Mouse (Mus musculus) lung, adult 10 weeks (tissue): ENCODE data around the gene Atxn2l. TPM values are rescaled to one million over a fixed set of nuclear protein-coding genes. Genes with fewer than 3 reads are reported as not detected.

Experiments used
- polyA plus RNA-seq: library from polyadenylated mRNA; stranded (reverse); fragments of 350-450 nt; fragmentation: Illumina TruSeq; extraction: RNeasy Lipid Tissue Mini Kit (QIAGEN cat#74804); gene quantifications from one replicate; pipeline ENCODE4 v1.2.3, GENCODE M21; 2014; ENCODE audit warnings: low read depth, low replicate concordance; ENCODE audit not compliant: insufficient read depth

Gene Atxn2l
- polyA plus RNA-seq, result 21.0 TPM

DNA sequence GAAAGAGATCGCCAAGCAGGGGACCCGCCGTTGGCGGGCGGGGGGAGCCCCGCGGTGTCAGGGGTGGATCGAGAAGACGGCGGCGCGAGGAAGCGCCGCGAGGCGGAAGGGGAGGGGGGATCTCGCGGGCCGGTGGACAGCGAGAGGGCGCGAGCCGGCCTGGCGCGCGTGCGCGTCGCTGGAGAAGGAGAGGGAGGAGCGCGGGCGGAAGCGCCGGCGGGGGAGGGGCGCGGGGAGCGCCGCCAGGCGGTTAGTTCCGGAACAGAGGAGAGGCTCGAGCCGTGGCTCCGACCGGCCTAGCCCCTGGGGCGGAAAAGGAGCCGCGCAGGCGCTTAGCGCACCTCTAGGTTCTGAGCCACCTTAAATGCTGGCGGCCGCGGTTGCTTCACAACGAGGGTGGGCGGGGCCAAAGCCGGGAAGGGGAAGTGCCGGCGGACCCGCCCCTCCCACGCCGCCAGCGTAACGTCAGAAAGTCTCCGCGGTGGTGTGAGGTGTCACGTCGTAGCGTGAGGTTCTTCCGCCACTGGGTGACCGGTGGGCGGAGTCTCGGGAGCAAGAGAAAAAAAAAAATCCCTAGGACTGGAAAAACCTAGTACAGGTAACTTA, at the start of gene Atxn2l:
Atxn2l (minus strand) TSS at position 165 of the 606 bp plus-strand sequence.

DNA sequence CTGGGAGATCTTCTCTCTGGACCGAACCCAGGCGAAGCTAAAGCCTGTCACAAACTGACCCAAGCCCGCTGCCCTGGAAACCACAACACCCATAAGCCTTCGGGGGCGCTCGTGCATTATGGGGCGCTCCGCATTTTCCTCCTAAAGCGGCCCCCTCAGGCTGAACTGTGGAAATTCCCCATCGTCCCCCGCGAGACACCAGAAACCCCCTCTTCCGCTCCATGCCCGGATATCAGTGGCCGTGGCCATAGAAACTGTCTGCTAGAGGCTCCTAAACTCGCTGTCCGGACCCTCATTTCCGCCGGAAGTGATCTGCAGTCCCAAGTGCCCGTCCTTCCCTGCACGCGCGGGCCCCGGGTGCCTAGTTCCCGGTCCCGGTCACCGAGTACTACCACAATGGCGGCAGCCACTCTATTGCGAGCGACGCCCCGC, 16.2 kb downstream of the Atxn2l start, which contains the start of gene Tufm:
Tufm (plus strand) TSS at position 310 of the 432 bp plus-strand sequence.

DNA sequence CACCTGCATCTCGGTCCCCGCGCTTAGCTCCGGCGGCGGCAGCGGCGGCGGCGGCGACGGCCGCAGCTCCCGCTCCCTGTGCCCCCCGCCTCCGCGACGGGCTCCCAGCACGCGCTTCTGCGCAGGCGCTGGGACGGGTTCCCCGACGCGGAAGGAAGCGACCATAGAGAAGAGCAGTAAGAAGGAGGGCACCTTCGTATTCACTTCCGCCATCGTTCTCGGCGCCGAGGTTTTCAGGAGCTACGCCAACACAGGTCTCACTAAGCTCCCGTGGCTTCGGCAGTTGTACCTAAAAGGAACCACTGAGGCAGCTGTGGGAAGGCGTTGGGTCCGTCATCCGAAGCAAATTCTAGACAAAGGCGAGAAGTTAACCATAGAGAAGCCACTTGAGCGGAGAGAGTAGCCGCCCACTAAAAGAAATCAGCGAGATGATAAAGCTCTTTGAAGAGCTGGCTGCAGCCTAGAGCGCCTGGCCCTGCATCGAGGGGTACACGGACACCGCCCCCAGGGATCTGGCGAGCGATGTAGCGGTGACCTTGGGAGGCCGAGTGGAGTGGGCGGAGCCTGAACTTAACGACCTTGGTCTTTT, 28.1 kb downstream of the Atxn2l start, which contains the start of gene Sh2b1:
Sh2b1 (minus strand) TSS at position 432 of the 589 bp plus-strand sequence.

DNA sequence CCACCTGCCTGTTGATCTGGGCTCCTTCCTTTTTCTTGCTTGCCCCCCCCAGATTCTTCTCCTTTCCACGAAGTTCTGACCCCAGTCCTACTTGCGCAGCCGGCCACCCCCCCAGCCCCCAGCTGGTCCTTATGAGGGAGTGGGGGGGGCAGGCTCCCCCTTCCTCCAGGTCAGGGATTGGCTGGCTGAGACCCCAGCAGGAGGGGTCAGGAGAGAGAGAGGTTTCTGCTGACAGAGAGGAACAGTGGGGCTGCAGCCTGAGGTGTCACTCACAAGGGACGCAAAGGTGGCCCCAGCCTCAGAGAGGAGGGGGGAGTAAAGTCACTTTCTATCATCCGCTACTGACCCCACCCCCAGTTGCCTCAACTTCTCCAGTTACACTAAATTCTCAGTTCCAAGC, 40.2 kb downstream of the Atxn2l start, which contains the start of gene Atp2a1:
Atp2a1 (minus strand) TSS at position 105 of the 400 bp plus-strand sequence.

Other genes with a start within 250 kb of the Atxn2l start
- gene Sbk1, start 230.8 kb downstream of the Atxn2l start, polyA plus RNA-seq, result 7.7 TPM
- gene Lat, start 133.9 kb downstream of the Atxn2l start, polyA plus RNA-seq, result 14.7 TPM
- gene Spns1, start 126.0 kb downstream of the Atxn2l start, polyA plus RNA-seq, result 37.2 TPM
- 4.5 TPM for gene Nfatc2ip, start 106.7 kb downstream of the Atxn2l start, polyA plus RNA-seq
- gene Cd19, start 88.5 kb downstream of the Atxn2l start, polyA plus RNA-seq, result 18.3 TPM
- gene Rabep2, start 74.7 kb downstream of the Atxn2l start, polyA plus RNA-seq, result 14.1 TPM
- 1.8 TPM for gene Atp2a1, start 40.3 kb downstream of the Atxn2l start, polyA plus RNA-seq
- gene Sh2b1, start 28.0 kb downstream of the Atxn2l start, polyA plus RNA-seq, result 17.9 TPM
- gene Tufm, start 16.1 kb downstream of the Atxn2l start, polyA plus RNA-seq, result 43.5 TPM
- gene Eif3c, start 63.0 kb upstream of the Atxn2l start, polyA plus RNA-seq, result 62.9 TPM
- 8.5 TPM for gene Apobr, start 81.5 kb upstream of the Atxn2l start, polyA plus RNA-seq
- 29.4 TPM for gene Cln3, start 82.4 kb upstream of the Atxn2l start, polyA plus RNA-seq
- gene Il27, start 91.5 kb upstream of the Atxn2l start, polyA plus RNA-seq, result 0.32 TPM
- 293 TPM for gene Nupr1, start 127.4 kb upstream of the Atxn2l start, polyA plus RNA-seq
- gene Sgf29, start 145.9 kb upstream of the Atxn2l start, polyA plus RNA-seq, result 42.0 TPM
- 90.2 TPM for gene Sult1a1, start 173.0 kb upstream of the Atxn2l start, polyA plus RNA-seq
- 50.0 TPM for gene Bola2, start 192.0 kb upstream of the Atxn2l start, polyA plus RNA-seq
- 7.2 TPM for gene Slx1b, start 192.3 kb upstream of the Atxn2l start, polyA plus RNA-seq
- 175 TPM for gene Coro1a, start 204.3 kb upstream of the Atxn2l start, polyA plus RNA-seq